Mouse (Mus musculus) cortical plate, adult 2 months (tissue): ENCODE data around the gene Mlst8.

Source experiments
- CTCF ChIP-seq: fragments of 200-500 bp; IDR thresholded peaks from 2 replicates; pipeline ENCODE4 v1.5.1; 2011; ENCODE audit warnings: mild to moderate bottlenecking, control low read depth, low read length; ENCODE audit not compliant: insufficient read depth; ENCODE audit errors: extremely low read depth
- POLR2A ChIP-seq: fragments of 200-500 bp; IDR thresholded peaks from 2 replicates; pipeline ENCODE4 v1.6.1; 2011; ENCODE audit warnings: mild to moderate bottlenecking, low read length, control low read depth; ENCODE audit not compliant: insufficient read depth; ENCODE audit errors: extremely low read depth

DNA sequence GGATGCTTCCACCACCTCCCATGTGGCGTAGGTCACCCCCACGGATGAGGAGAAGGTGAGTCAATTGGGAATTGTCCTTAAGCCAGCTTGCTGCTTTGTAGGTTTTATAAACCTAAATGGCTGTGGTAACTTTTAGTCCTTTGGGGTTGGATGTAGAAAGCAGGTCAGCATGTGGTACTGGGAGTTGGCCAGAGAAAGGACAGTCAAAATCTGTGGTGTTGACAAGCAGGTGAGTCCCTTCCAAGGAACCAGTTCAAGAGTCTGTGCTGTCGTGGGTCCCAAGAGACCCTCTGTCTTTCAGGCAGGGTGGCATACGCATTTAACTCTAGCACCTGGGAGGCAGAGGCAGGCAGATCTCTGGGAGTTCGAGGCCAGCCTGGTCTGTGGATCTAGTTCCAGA lies 54.4 kb downstream of the Mlst8 start:
- no peak for TF ChIP-seq POLR2A
- TF ChIP-seq CTCF = no peak
